Mouse (Mus musculus) cerebellum, postnatal 4 days (tissue): Measurements from ENCODE around the gene Btbd3.

ENCODE experiments used
- DNase-seq, 2 experiments: peaks; one replicate each; pipeline ENCODE4 v3.0.0; 2022; ENCODE audit warnings: low spot score in 2 of 2, mixed read lengths in 1 of 2

Gene Btbd3

DNA sequence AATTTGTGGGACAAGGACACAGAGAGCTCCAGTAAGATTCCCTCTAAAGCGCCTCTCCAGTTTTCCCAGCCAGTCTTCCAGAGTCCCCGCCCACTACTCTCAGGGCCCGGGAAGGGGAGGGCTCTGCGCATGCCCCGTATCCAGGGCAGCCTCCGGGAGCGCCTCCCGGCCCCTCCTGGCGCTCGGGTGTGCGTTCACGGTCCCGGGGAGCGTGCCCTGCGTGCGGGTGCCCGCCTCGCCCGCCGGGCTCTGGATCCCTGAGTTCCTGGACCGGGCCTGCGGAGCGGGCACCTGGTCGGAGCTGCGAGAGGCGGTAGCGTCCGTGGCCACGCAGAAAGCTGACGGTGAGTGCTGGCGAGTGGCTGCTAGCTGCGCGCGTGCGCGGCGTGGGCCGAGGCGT is at the start of gene Btbd3:
Btbd3 (plus strand) TSS at position 155 of the 400 bp plus-strand sequence.
- DNase-seq: peak; percentile 79 to 91

DNA sequence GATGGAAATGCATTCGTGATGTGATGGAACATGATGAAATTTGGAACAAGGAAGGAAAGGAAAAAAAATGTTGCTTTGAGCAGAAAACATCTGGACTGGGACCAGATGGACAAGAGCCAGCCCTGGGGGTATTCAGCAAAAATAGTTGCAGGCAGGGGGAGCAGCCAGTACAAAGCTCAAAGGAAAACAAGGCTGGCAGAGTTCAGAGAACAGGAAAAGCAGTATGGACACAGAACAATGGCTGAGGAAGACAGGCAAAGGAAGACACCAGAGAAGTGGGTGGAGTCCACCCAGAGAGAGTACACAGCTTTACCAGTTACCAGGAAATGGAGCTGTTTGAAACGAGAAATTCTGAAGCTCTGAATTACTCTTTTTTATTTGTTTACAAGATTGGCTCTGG is 40.8 kb upstream of the Btbd3 start:
- DNase-seq: peak in 1 of 2 experiments; percentile 19

DNA sequence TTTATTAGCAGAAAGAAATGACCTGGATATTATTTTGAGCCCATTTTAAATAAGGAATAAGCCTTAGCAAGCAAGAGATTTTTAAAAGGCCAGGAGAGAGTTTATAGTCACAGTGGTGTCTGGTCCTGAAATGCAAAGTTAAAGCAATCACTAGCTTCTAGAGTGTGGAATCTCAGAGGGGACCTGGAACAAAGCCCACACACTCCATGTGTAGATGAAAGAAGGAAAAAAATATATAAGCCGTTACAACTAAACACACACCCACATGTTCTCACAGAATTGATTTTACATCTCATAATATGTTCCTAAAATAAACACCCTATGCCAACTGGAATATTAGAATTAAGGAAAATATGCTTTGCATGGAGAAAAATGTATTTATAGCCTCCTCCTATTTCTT is 36.1 kb upstream of the Btbd3 start:
- DNase-seq: no peak

DNA sequence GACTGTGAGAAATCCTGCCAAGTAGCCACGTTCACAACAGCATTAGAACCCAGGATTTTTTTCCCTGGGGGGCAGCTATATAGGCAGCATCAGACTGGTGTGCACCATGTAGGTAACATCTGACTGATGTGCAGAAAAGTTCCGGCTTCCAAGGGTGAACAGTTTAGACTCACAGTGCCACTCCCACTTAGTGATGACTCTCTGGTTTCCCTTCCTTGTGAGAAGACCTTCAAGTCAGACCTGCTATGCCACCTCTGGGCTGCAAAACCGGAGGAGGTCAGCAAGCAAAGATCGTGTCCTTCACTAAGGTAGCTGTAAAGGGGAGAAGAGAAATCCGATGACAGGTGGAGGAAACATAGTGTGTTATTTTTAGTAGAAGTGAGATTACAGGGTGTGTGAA is 24.1 kb upstream of the Btbd3 start:
- no peak for DNase-seq

DNA sequence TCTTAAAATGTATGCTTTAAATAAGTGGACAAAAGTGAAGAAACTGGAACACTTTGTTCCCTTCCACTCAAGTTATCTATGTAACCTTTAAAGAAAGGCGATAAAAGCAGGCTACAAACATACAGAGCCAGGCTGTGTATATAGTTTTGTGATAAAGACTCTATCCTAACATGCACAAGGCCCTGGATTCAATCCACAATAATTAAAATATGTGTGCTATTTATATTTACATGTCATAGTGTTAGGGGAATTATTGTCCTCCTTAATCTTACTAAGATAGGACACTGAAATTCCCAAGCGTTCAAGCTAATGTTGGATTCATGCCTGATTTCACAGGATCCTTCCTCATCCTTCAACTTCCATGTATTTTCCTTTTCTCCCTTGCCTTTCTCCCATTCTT is 20.2 kb upstream of the Btbd3 start:
- DNase-seq: no peak

DNA sequence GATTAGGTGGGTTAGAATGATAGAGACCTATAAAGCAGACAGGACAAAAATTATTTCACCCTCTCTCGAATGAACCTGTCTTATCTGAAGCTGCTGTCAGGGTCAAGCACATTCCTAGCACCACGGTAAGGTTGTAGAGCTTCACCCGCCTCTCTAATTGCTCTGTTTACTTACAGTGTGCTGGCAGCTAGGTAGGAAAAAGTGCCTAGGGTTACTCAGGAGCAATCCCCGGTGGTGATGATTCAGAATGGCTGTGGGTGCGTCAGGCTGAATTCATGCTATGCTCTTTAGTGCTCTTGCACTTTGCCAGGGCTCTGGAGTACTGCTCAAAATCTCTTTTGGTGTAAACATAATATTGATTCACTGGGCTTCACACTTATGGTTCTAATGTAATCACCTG is 13.9 kb upstream of the Btbd3 start:
- DNase-seq: no peak

DNA sequence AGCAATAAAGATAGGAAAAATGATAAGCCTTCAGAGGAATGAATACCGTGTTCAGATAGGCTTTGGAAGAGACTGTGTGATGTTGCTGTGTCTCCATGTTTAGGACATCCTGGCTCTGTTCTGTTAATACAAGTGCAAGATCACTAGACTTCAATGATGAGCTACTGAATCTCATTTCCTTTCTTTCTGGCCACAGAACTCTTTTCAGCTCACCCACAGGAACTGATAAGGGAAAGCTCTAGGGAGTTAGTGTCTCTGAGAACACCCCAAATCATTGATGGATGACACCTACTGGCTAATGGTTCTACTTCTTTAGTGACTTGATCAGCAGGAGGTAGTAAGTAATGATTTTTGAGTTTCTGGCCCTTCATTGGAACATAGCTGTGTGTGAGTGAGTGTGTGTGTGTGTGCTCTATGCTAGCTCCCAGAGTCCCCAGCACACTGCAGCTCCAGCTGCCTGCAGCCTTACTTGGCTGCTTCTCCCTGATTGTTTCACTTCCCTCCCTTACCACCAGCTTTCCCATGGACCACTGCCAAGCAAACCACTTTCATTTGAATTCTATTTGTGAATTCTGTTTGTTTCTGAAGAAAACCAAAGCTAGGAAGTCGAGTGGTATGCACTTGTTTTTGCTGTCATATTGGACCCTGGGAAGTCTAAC is 10.6 kb upstream of the Btbd3 start:
- peak in 1 of 2 experiments; percentile 32 for DNase-seq

DNA sequence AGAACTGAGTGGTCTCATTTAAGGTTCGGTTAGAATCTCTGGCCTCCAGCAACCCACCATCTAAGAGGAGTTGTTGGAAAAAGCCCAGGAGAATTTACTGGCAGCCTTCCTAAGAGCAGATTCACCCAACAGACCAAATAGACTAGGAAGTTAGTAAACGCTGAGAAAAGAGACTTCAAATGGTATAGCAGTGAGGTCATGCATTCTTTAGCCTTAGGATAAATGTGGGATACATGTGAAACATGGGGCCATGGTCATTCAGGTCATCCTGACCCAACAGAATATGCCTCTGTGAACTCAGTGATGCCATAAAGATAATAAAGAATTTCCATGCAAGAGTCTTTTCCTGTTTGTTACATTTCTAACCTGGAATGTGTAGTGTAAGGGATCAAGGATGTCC is 8.4 kb upstream of the Btbd3 start:
- no peak for DNase-seq

DNA sequence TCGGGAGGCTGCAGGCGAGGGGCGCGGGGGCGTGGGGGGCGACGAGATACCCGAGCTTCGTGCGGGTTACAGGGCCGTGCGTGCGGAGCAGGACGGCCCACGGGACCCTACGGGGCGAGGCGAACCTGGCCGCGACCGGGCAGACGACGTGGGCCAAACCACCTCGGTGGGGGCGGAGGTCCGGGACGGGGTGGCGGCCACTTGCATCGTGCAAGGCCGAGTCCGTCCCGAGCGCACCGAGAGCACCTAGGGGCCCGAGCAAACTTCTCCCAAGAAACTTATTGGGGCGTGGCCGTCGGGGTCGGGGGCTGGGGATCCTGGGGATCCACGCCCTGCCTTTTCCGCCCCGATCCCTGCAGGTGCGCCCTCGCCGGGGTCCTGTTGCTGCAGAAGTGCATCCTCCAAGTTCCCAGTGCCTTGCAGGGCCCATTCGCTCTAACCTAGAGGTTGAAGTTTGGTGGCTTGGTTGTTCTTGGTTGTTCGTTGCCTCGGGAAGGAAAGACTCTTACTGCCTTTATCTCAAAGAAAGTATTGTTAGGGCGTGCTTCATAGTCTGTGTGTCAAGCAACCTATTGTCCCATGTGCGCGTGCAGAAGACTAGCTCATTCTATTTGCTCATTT is 596 bp downstream of the Btbd3 start:
- DNase-seq: no peak

DNA sequence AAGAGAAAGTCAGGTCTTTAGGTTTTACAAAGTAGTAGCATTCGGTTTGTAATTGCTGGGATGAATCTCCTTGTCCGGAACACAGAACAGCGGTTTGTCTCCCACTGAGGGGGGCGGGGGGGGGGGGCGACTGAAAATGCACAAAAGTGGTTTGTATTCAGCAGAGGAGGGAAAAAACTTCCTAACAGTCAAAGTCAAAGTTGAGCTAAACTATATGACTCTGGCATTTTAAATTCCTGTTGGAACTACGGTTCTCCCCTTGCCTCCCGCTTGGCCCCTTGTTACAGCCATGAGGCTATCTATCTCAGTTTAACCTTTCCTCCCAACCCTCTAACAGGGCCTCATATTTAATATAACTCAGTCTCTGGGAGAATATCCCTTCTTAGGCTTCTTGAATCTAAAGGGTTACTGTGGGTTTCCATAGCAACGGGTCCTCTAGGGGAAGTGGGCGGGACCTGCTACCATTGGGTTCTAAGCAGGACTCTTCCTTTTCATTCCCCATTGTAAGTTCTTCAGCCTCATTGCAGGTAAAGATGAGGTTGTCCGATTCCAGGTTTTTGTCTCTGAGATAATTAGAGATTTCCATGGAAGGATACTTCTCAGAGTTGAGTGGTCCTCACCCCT is 1.4 kb downstream of the Btbd3 start:
- DNase-seq: no peak

DNA sequence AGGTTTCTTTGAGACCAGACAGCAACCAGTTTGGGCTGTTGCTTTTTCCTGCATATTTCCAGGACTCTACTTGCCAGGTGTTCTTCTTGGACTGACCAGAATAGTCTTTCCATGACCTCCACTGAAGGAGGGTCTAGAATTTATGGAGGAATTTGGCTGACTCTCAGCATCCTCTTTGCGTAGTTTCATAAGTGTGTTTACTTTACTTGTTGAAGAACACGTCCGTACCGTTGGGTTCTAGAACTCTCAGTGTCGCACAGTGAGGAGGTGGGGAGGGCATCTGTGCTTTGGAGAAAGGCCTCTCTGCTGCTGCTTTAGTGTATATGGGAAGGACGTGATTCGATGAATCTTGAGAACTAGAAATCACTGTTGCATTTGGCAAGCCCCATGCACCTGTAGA is 4.8 kb downstream of the Btbd3 start:
- DNase-seq: no peak

DNA sequence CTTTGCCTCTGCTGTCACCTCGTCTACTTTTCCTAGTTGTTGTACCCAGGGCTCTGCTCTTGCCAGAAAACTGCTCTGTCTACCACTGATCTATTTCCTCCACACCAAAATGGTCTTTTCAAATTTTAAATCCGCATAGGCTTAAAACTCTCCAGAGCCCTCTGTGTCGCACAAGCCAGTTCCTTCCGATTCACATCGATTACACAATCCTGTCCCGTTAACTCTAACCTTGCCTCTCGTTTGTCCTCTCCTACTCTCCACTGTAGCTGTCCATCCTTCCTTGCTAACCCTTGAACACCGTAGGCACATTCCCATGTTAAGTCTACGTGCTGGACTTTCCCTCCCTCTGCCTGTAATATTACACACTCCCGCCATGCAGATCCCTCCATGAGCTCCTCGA is 6.5 kb downstream of the Btbd3 start:
- no peak for DNase-seq

DNA sequence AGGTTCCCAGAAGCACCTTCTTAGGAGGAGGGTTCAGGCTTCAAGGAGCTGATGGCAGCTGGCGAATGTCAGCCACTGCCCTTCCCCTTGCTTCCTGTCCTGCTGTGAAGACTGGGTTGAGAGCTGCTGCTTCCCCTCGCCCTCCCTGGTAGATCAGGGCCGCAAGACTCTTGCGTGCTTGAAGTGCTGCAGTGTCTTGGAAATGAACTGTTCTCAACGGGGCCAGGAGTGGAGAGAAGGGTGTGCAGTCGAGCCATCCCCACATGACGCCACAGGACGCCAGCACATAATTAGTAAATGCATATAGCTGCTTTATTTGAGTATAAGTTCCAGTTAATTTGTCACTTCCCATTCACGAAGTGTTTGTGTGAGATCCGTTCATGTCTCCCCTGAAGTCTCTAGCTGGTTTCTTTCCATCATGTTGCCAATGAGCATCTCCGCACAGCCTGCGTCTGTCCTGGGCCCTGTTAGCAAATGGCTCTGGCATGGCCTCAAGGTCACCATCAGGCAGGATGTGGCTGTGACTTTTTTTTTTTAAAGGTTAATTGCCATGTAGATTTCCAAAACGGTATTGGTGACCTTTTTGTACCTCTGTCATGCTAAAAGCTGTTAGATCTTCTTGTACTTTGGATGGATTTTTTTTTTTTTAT is 9.1 kb downstream of the Btbd3 start:
- no peak for DNase-seq

DNA sequence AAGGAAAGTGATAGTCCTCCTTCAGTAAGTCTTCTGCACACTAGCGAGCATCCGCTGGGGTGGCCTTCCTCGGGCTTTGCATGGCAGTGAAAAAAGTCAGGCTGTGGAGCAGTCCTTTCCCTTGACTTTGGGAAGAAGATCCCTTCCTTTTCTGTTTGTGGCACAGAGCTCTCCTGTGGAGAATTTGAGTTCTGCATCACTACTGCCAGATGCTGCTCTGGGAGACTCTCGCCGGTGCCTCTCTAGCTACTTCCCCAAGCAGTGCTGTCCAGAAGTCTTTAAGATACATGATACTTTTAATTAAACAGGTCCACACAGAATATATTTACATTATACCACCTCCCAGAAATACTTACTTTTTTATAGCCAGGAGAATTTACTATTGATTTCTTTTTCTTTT is 10.3 kb downstream of the Btbd3 start:
- no peak for DNase-seq

DNA sequence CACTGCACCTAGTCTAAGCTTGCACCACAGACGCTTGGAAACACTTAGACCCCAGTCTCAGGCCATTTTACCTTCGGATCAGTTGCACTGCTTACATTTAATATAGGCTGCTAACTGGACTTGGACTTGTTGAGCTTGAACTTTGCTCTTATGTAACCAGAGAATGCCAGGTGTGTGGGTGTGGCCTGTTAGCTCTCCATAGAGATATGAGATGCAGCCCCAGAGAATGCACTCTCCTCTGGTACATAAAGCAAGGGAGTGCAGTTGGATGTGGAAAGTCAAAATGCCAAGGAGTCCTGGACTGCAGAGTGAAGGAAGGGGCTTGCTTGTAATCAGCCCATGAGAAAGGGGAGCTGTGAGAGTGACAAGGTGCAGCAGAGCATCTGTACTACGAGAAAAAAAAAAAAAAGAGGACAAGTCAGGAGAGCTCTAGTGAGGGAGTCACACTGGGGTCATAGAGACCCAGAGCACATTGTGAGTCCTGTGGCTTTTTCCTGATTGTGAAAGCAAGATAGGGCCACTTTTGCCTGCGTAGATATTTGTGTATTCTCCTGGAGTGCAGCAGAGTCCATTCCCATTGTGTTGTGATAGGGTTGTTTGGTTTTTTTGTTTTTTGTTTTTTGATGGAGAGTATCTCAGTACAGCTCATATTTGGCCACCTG is 11.6 kb downstream of the Btbd3 start:
- no peak for DNase-seq

DNA sequence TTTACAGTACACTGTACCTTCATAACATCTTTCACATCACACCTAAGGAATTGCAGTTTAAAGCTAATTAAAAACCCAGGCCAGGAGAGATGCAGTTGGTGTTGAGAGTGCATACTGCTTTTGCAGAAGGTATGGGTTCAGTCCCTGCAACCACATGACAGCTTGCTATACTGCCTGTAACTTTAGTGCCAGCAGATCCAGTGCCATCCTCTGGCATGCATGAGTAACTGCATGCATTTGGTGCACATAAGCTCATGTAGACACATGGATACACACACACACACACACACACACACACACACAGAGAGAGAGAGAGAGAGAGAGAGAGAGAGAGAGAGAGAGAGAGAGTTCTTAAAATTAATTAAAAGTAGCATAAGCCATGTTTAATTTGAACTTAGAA is 13.0 kb downstream of the Btbd3 start:
- DNase-seq: no peak

DNA sequence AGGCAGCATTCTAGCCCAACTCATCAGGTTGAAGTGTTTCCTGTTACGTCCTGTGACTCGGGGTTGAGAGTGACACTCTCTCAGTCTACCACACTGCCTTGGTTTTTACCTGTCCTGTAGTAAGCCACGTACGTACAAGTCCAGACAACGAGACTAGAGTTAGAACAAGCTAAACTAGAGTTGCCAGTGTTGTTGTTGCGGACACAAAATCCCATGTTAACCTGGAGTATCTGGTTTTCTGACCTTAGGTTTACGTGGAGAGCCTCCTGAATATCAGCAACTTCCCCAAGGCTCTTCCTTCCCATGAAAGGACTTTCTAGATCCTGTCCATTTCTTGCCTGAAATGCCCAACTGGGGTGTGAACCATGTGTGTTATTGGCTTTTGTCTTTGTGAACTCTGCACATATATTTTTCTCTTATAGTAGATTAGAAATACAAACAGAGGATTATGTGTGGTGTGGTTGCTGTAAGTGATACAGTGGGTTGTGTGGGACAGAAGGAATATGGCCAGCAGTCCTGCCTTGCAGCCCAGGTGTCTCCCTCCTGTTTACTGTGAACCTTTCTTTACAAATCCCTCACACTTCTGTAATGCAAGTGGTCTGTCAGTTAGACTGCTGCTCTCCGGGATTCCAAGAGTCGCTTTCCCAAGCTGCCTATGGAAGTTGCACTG is 17.2 kb downstream of the Btbd3 start:
- DNase-seq: no peak

DNA sequence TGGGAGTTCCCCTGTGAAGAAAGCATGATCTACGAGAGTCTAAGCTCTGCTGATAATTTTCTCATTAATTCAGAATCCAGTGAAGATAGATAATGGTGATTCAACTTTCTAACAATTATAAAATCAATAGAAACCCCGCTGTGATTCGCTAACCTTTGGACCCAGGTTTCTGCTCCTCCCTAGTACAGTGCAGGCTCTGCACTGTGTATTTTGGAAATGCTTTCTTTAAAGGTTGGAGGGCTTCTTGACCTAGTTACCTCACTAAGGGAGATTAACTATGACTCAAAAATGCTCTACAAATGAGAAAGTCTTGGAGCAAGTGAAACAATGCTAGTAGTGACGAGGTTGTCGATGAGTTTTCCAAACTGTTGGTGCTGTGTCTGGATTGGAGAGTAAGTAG is 17.7 kb downstream of the Btbd3 start:
- no peak for DNase-seq

DNA sequence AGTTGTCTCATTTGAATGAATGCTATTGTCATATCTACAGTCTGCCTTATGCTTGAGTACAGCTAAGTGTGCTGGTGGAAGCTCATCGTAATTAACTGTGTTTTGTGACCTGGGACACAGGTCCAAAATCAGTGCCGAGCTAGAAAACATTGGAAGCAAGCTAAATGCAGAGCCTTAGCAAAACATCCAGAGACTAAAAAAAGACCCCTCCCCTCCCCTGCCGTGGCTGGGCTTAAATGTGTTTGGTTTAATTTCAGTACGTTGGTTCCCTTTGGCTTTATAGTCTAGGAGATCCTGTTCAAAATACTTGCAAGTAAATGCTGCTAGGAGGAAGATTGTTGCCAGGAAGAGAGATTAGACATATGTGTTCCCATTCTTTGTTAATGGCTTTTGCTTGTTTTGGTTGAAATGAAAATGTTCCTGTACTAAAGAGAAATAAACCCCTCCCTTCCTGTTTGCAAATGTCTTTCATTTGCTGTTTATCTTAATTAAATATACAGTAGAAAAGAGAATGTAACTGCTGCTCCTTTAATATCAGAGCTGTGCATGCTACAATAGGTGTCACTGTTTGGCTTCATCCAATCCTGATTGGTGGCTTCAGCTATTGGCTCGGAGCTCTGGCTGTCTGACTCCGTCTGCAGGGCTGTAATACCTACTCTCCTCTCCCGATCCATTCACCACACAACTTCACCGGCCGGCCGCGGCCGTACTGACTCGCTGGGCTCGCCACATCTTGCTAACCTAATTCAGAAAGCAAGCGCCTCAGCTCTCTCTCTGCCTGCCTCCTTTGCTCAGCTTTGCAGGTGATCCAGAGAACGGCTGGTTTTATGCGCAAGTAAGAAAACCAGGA is 21.7 kb downstream of the Btbd3 start:
- peak; percentile 42 to 55 for DNase-seq

DNA sequence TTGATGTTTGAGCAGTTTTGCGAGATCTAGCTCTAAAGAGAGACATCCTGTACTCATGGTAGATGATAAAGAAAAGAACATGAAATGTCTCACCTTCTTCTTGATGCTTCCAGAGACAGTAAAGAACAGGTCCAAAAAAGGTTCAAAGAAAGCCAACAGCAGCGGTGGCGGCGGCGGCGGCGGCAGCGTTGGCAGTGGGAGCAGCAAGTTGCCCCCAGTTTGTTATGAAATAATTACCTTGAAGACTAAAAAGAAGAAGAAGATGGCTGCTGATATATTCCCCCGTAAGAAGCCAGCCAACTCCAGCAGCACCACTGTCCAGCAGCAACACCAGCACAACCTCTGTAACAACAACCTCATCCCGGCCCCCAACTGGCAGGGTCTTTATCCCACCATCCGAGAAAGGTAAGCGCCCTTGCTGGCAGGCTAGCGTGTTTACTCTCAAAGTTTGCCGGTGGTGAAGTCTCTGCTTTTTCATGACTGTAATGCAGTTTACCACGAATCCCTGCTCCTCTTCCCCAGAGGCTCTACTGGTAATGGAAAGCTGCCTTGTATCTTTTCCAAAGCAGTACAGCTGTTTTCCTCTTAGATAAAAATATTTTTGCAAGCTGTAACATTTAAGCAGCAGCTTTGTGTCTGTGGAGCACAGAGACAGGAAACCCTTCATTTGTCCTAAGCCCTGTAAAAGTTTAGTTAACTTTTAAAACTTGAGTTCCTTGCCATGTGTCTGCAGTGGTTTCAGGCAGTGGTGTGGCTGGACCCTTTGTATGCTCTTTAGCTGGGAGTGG is 22.7 kb downstream of the Btbd3 start:
- no peak for DNase-seq
